Mouse (Mus musculus): ENCODE data around the gene Nabp2. TPM values are rescaled to one million over a fixed set of nuclear protein-coding genes. Genes with fewer than 3 reads are reported as not detected.

Nabp2 gene
- polyA plus RNA-seq, 1 experiment = 93.0 TPM

DNA sequence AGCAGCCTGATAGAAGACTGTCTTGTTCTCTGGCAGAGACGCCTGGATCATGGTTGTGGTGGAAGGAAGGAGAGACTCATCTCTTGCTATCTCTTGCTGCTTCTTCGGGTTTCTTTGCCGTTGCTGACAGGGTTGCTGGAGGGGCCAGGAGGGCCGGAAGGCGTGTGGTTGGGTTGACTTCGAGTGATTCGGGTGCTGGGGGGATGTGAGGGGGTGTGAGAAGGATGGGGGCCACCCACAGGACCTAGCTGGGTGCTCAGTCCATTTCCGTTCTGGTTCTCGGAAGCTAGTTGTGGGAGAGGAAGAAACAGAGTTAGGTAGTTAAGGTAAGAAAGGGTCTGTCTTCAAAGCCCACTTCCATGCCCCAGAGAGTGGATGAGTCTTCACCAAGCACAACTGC is 9.7 kb downstream of the Nabp2 start:
- Histone ChIP-seq H3K36me3 (ENCODE audit: control insufficient read depth, insufficient read depth) (peaks cover 16% of the 10 kb centered on the region), H3K79me2 (ENCODE audit: control insufficient read depth, insufficient read depth) (no peaks in the 10 kb centered on the region), H3K4me3 (ENCODE audit: insufficient read depth, poor library complexity, severe bottlenecking) (no peak overlapping the region), H3K27me3 (ENCODE audit: control insufficient read depth, insufficient read depth, insufficient read length) (no peaks in the 10 kb centered on the region), H3ac (ENCODE audit: control insufficient read depth, insufficient read length, low read depth) (no peak overlapping the region), H3K79me3 (ENCODE audit: low read depth) (no peaks in the 10 kb centered on the region)
- no peak for TF ChIP-seq CEBPB (IDR thresholded peaks at IDR 0.05; ENCODE audit: low read depth)
- no peak for TF ChIP-seq CTCF (IDR thresholded peaks at IDR 0.05; ENCODE audit: control insufficient read depth, insufficient read depth, insufficient read length)
- no peak for TF ChIP-seq MYOD1 (IDR thresholded peaks at IDR 0.05; ENCODE audit: control insufficient read depth, insufficient read length, low read depth)
- TF ChIP-seq FOSL1 (IDR thresholded peaks at IDR 0.05; ENCODE audit: insufficient read depth, low read length, poor library complexity, severe bottlenecking) = no peak
- no peak for TF ChIP-seq MYOG (IDR thresholded peaks at IDR 0.05; ENCODE audit: control insufficient read depth, extremely low read depth, insufficient read length)
- TF ChIP-seq USF1 (IDR thresholded peaks at IDR 0.05; ENCODE audit: low read depth) = no peak
- no peak for TF ChIP-seq MAX (IDR thresholded peaks at IDR 0.05)

DNA sequence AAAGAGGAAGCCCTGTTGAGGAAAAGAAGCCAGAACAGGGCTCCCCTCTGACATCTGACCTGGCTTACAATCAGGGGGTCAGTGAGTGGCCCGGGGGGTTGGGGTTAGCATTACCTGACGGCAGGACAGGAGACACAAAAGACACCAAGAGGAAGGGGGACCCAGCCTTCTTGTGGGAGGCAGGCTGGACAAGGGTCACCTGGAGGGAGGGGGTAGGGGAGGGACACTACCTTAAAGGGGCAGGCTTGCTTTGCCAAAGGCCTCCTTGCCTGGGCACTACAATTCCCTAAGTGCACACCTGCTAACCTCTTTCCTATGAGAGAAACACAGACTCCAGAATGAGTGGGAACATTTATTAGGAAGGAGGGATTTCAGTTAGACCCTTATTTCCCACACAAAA is 10.2 kb downstream of the Nabp2 start, which contains the start of gene Slc39a5:
Gene Slc39a5 (minus strand): TSS at position 174 of the 400 bp plus-strand sequence.
- Histone ChIP-seq H3K79me3 (ENCODE audit: low read depth) (no peaks in the 10 kb centered on the region), H3K79me2 (ENCODE audit: control insufficient read depth, insufficient read depth) (no peaks in the 10 kb centered on the region), H3K27me3 (ENCODE audit: control insufficient read depth, insufficient read depth, insufficient read length) (no peaks in the 10 kb centered on the region), H3K36me3 (ENCODE audit: control insufficient read depth, insufficient read depth) (peaks cover 15% of the 10 kb centered on the region), H3ac (ENCODE audit: control insufficient read depth, insufficient read length, low read depth) (no peak within 1 kb of the TSS), H3K4me3 (ENCODE audit: insufficient read depth, poor library complexity, severe bottlenecking) (no peak within 1 kb of the TSS)
- TF ChIP-seq MYOG (IDR thresholded peaks at IDR 0.05; ENCODE audit: control insufficient read depth, extremely low read depth, insufficient read length) = no peak
- TF ChIP-seq USF1 (IDR thresholded peaks at IDR 0.05; ENCODE audit: low read depth) = no peak
- TF ChIP-seq MAX (IDR thresholded peaks at IDR 0.05) = no peak
- no peak for TF ChIP-seq MYOD1 (IDR thresholded peaks at IDR 0.05; ENCODE audit: control insufficient read depth, insufficient read length, low read depth)
- no peak for TF ChIP-seq FOSL1 (IDR thresholded peaks at IDR 0.05; ENCODE audit: insufficient read depth, low read length, poor library complexity, severe bottlenecking)
- no peak for TF ChIP-seq CTCF (IDR thresholded peaks at IDR 0.05; ENCODE audit: control insufficient read depth, insufficient read depth, insufficient read length)
- TF ChIP-seq CEBPB (IDR thresholded peaks at IDR 0.05; ENCODE audit: low read depth) = no peak

DNA sequence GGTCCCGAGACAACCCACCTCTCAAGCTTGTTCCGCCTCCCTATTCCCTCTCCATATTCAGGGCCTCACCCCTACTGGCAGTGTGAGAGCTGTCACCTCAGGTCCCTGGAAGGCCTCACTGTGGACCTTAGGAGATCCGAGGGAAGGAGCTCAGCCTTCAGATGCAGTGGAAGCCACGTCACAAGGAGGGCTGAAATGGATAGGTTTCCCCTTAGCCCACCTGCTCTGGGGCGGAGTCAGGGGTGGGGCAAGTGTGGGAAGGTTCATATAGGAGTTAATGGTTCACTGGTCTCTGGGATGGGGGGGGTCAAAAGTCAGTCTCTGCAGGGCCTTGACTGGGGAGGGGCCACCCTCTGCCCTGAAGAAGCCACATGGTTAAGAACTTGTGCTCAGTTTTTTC is 11.0 kb downstream of the Nabp2 start:
- no peak overlapping the region for H3ac ChIP-seq (ENCODE audit: control insufficient read depth, insufficient read length, low read depth)
- H3K27me3 ChIP-seq (ENCODE audit: control insufficient read depth, insufficient read depth, insufficient read length) = no peaks in the 10 kb centered on the region

DNA sequence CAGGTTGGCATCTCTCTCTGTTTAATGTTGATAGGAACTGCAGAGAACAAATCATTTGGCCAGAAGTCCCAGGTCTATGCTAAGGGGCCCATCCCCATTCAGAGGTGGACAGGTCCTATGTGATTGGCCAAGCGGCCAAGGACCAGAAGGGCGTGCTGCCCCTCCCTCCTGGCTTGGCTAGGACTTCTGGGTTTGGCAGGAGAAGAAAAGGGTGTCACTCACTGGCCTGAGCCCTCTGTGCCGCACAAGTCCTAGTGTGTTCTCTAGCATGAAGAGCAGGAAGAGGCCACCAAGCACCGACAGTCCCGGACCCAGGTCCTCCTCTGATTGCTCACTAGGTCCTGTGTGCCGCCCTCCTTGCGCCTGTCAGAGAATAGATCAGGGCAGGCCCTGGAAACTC is 13.8 kb downstream of the Nabp2 start:
- peaks cover 31% of the 10 kb centered on the region for H3K36me3 ChIP-seq (ENCODE audit: control insufficient read depth, insufficient read depth)
- H3K4me3 ChIP-seq (ENCODE audit: insufficient read depth, poor library complexity, severe bottlenecking) = no peak overlapping the region
- no peaks in the 10 kb centered on the region for H3K27me3 ChIP-seq (ENCODE audit: control insufficient read depth, insufficient read depth, insufficient read length)
- H3K79me3 ChIP-seq (ENCODE audit: low read depth) = no peaks in the 10 kb centered on the region
- no peaks in the 10 kb centered on the region for H3K79me2 ChIP-seq (ENCODE audit: control insufficient read depth, insufficient read depth)
- TF ChIP-seq CEBPB (IDR thresholded peaks at IDR 0.05; ENCODE audit: low read depth) (no peak), FOSL1 (IDR thresholded peaks at IDR 0.05; ENCODE audit: insufficient read depth, low read length, poor library complexity, severe bottlenecking) (no peak), MYOG (IDR thresholded peaks at IDR 0.05; ENCODE audit: control insufficient read depth, extremely low read depth, insufficient read length) (no peak), CTCF (IDR thresholded peaks at IDR 0.05; ENCODE audit: control insufficient read depth, insufficient read depth, insufficient read length) (no peak), USF1 (IDR thresholded peaks at IDR 0.05; ENCODE audit: low read depth) (no peak), MAX (IDR thresholded peaks at IDR 0.05) (no peak), MYOD1 (IDR thresholded peaks at IDR 0.05; ENCODE audit: control insufficient read depth, insufficient read length, low read depth) (no peak)
- H3ac ChIP-seq (ENCODE audit: control insufficient read depth, insufficient read length, low read depth) = no peak overlapping the region

More for the DNA sequence above, 11.0 kb downstream of the Nabp2 start:
- no peaks in the 10 kb centered on the region for H3K79me3 ChIP-seq (ENCODE audit: low read depth)
- peaks cover 17% of the 10 kb centered on the region for H3K36me3 ChIP-seq (ENCODE audit: control insufficient read depth, insufficient read depth)
- TF ChIP-seq CTCF (IDR thresholded peaks at IDR 0.05; ENCODE audit: control insufficient read depth, insufficient read depth, insufficient read length) = no peak
- no peak for TF ChIP-seq CEBPB (IDR thresholded peaks at IDR 0.05; ENCODE audit: low read depth)
- TF ChIP-seq MYOD1 (IDR thresholded peaks at IDR 0.05; ENCODE audit: control insufficient read depth, insufficient read length, low read depth) = no peak
- no peak for TF ChIP-seq MAX (IDR thresholded peaks at IDR 0.05)
- TF ChIP-seq MYOG (IDR thresholded peaks at IDR 0.05; ENCODE audit: control insufficient read depth, extremely low read depth, insufficient read length) = no peak
- TF ChIP-seq USF1 (IDR thresholded peaks at IDR 0.05; ENCODE audit: low read depth) = no peak
- no peak for TF ChIP-seq FOSL1 (IDR thresholded peaks at IDR 0.05; ENCODE audit: insufficient read depth, low read length, poor library complexity, severe bottlenecking)
- H3K79me2 ChIP-seq (ENCODE audit: control insufficient read depth, insufficient read depth) = no peaks in the 10 kb centered on the region
- H3K4me3 ChIP-seq (ENCODE audit: insufficient read depth, poor library complexity, severe bottlenecking) = no peak overlapping the region

DNA sequence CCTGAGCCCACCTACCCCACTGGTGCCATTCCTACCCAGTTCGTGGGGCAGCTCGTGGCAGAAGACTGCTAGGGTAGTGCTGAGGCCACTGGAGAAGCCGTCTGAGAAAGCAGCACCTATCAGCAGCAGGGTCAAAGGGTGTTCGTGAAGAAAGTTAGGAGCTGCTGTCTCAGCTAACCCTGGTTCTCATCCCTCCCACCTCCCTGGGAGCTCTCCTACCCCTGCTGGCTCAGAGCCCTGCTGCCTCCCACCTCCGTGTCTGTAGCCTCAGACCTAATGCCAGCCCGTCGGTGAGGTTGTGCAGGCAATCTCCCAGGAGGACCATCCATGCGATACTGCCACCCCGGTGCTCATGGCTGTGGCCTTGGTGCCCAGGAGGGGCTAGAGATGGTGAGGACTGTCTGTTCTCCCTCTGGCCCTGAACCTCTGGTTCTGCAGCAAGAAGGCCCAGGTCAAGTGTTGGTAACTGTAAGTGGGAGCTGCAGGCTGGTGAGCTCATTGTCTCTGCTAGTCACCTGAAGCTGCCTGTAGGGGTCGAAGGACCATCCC is 14.5 kb downstream of the Nabp2 start:
- no peaks in the 10 kb centered on the region for H3K27me3 ChIP-seq (ENCODE audit: control insufficient read depth, insufficient read depth, insufficient read length)
- TF ChIP-seq FOSL1 (IDR thresholded peaks at IDR 0.05; ENCODE audit: insufficient read depth, low read length, poor library complexity, severe bottlenecking) = no peak
- no peak for TF ChIP-seq MAX (IDR thresholded peaks at IDR 0.05)
- TF ChIP-seq MYOD1 (IDR thresholded peaks at IDR 0.05; ENCODE audit: control insufficient read depth, insufficient read length, low read depth) = no peak
- TF ChIP-seq USF1 (IDR thresholded peaks at IDR 0.05; ENCODE audit: low read depth) = no peak
- no peak for TF ChIP-seq CTCF (IDR thresholded peaks at IDR 0.05; ENCODE audit: control insufficient read depth, insufficient read depth, insufficient read length)
- TF ChIP-seq MYOG (IDR thresholded peaks at IDR 0.05; ENCODE audit: control insufficient read depth, extremely low read depth, insufficient read length) = no peak
- TF ChIP-seq CEBPB (IDR thresholded peaks at IDR 0.05; ENCODE audit: low read depth) = no peak

More for the DNA sequence above, 14.5 kb downstream of the Nabp2 start:
- Histone ChIP-seq H3ac (ENCODE audit: control insufficient read depth, insufficient read length, low read depth) (no peak overlapping the region), H3K36me3 (ENCODE audit: control insufficient read depth, insufficient read depth) (peaks cover 38% of the 10 kb centered on the region), H3K4me3 (ENCODE audit: insufficient read depth, poor library complexity, severe bottlenecking) (no peak overlapping the region), H3K79me3 (ENCODE audit: low read depth) (no peaks in the 10 kb centered on the region), H3K79me2 (ENCODE audit: control insufficient read depth, insufficient read depth) (no peaks in the 10 kb centered on the region)
